Mouse (Mus musculus) bone marrow macrophage, adult 2 months (primary cell): ENCODE data around the gene Acer2.

Experiments
- CTCF ChIP-seq: IDR thresholded peaks from 2 replicates; pipeline ENCODE4 v1.5.1; 2012; ENCODE audit warnings: low read depth, mild to moderate bottlenecking, low read length, moderate library complexity
- POLR2A ChIP-seq: IDR thresholded peaks from 2 replicates; pipeline ENCODE4 v1.6.1; 2012; ENCODE audit warnings: mild to moderate bottlenecking, low read depth, low read length, borderline replicate concordance

- TF ChIP-seq CTCF (peak; percentile 80), POLR2A (no peak)
These were observed 50.7 kb downstream of the Acer2 start for GRCm38 (mm10) chr4:86924804-86925458.
